In genomic region chr9:16046686-16047085, GRCm38 (mm10) we compare ENCODE assay signal across 20 mouse cellular contexts.
DNase-seq lines count a peak whose midpoint lies in the region; ATAC-seq and TF ChIP-seq lines count a peak whose summit lies in the region.
"Had no signal": no experiment of that assay in that cellular context is flagged by ENCODE, and none has a peak within 500 bp of the region (broad histone marks: within the 10 kb centered on the region; RNA-seq: fewer than 3 reads in every experiment).

No protein-coding gene starts in this region.

- no peaks in the 10 kb centered on the region for H3K79me2 ChIP-seq in liver, adult 2 months (ENCODE audit: control insufficient read depth, insufficient read depth, low read length)

- TF ChIP-seq CTCF in liver, adult 2 months (IDR thresholded peaks at IDR 0.05; ENCODE audit: low read depth, low read length): no peak
- TF ChIP-seq CTCF in intestine, postnatal 0 days (IDR thresholded peaks at IDR 0.05; ENCODE audit: low read depth): no peak

- no peaks in the 10 kb centered on the region for H3K36me3 ChIP-seq in liver, adult 2 months (ENCODE audit: control insufficient read depth, insufficient read depth, low read length)
- no peaks in the 10 kb centered on the region for H3K36me3 ChIP-seq in intestine, postnatal 0 days (ENCODE audit: control insufficient read depth, insufficient read depth)
- H3K36me3 ChIP-seq: embryonic facial prominence, embryonic 12.5 days; forebrain, embryonic 12.5 days; heart, embryonic 13.5 days; hindbrain, embryonic 12.5 days had no signal

- H3K9ac ChIP-seq in liver, adult 2 months (ENCODE audit: low read depth, low read length): no peak overlapping the region
- no peak overlapping the region for H3K9ac ChIP-seq in intestine, postnatal 0 days (ENCODE audit: low read depth, low read length)
- H3K9ac ChIP-seq: embryonic facial prominence, embryonic 12.5 days; forebrain, embryonic 12.5 days; heart, embryonic 13.5 days; hindbrain, embryonic 12.5 days had no signal

- peak; percentile 57 to 84 for DNase-seq in adrenal gland, adult (ENCODE audit: inconsistent age in 2 of 2, low spot score in 1 of 2)
- DNase-seq in adrenal gland, postnatal 4 days (ENCODE audit: low spot score in 2 of 2): no peak
- peak; percentile 18 for DNase-seq in liver, adult 2 months (ENCODE audit: extremely low read depth, low read depth, low spot score)
- DNase-seq in liver: no peak
- DNase-seq in adrenal gland, postnatal 14 days: peak; percentile 17
- no peak for DNase-seq in right cerebral cortex, postnatal 36 days (ENCODE audit: low spot score in 2 of 2)
- no peak for DNase-seq in spleen, postnatal 4 days (ENCODE audit: low spot score in 2 of 2)
- DNase-seq: cerebellum, adult 11-12 months; cerebellum, adult 9-10 months; cerebellum, postnatal 25 days; gastrocnemius, postnatal 14 days; heart, postnatal 36 days had no signal

- H3K27me3 ChIP-seq in liver, adult 2 months (ENCODE audit: control insufficient read depth, insufficient read depth, low read length): no peaks in the 10 kb centered on the region
- H3K27me3 ChIP-seq in intestine, postnatal 0 days (replicated peaks; ENCODE audit: control insufficient read depth, insufficient read depth, low read length): no peaks in the 10 kb centered on the region
- H3K27me3 ChIP-seq: embryonic facial prominence, embryonic 12.5 days; forebrain, embryonic 12.5 days; heart, embryonic 13.5 days; hindbrain, embryonic 12.5 days had no signal

- no peaks in the 10 kb centered on the region for H3K4me1 ChIP-seq in liver, adult 2 months (ENCODE audit: control insufficient read depth, insufficient read depth, low read length)
- H3K4me1 ChIP-seq in intestine, postnatal 0 days (replicated peaks; ENCODE audit: control insufficient read depth, insufficient read depth, low read length): no peaks in the 10 kb centered on the region
- H3K4me1 ChIP-seq: embryonic facial prominence, embryonic 12.5 days; heart, embryonic 13.5 days; hindbrain, embryonic 12.5 days had no signal

- 54% methylated on average over 2 of the region's 2 CpGs for WGBS in liver, adult 2 months
- WGBS in intestine, postnatal 0 days: 53% methylated on average over 2 of the region's 2 CpGs

- peak; percentile 90 for ATAC-seq in intestine, postnatal 0 days
- ATAC-seq: forebrain, embryonic 16.5 days; hindbrain, embryonic 16.5 days; inflammation-experienced regulatory T-cells, adult 6 months had no signal

- no peaks in the 10 kb centered on the region for H3K9me3 ChIP-seq in intestine, postnatal 0 days (ENCODE audit: control insufficient read depth)
- H3K9me3 ChIP-seq: embryonic facial prominence, embryonic 12.5 days; forebrain, embryonic 12.5 days; heart, embryonic 13.5 days; hindbrain, embryonic 12.5 days had no signal

- no peak overlapping the region for H3K4me3 ChIP-seq in liver, adult 2 months (ENCODE audit: insufficient read depth, low read depth, low read length)
- H3K4me3 ChIP-seq in intestine, postnatal 0 days (ENCODE audit: low read depth, low read length): no peak overlapping the region
- H3K4me3 ChIP-seq: embryonic facial prominence, embryonic 12.5 days; forebrain, embryonic 12.5 days; heart, embryonic 13.5 days; hindbrain, embryonic 12.5 days had no signal

- no peak overlapping the region for H3K27ac ChIP-seq in liver, adult 2 months (replicated peaks; ENCODE audit: insufficient read depth, low read depth, low read length)
- no peak overlapping the region for H3K27ac ChIP-seq in intestine, postnatal 0 days (ENCODE audit: low read depth, low read length)
- H3K27ac ChIP-seq: embryonic facial prominence, embryonic 12.5 days; forebrain, embryonic 12.5 days; heart, embryonic 13.5 days; hindbrain, embryonic 12.5 days had no signal

- no peak for TF ChIP-seq POLR2A in liver, adult 2 months (IDR thresholded peaks at IDR 0.05; ENCODE audit: extremely low read depth, insufficient read depth, low read length)

- H3K4me2 ChIP-seq in intestine, postnatal 0 days (replicated peaks; ENCODE audit: low read depth): no peak overlapping the region
- H3K4me2 ChIP-seq: embryonic facial prominence, embryonic 12.5 days; forebrain, embryonic 12.5 days; heart, embryonic 13.5 days; hindbrain, embryonic 12.5 days had no signal

Comparison
In these comparisons a context has a peak if more than half of its experiments do, and no peak if none do; other contexts are left out.
1. DNase-seq: peak in adrenal gland, adult (2 of 2), liver, adult 2 months (single experiment) and adrenal gland, postnatal 14 days (single experiment); none in adrenal gland, postnatal 4 days (0 of 2), liver (single experiment), right cerebral cortex, postnatal 36 days (0 of 2) and spleen, postnatal 4 days (0 of 2).